Mouse (Mus musculus) thymus, postnatal 4 days (tissue): Measurements from ENCODE around the gene Tmem235.

Experiments used
- DNase-seq: peaks from one replicate; pipeline ENCODE4 v3.0.0; 2021

The Tmem235 gene

GRCm38 (mm10) chr11:117896533-117896932 is 36.0 kb downstream of the Tmem235 start:
- DNase-seq = no peak

GRCm38 (mm10) chr11:117902282-117902681 is 41.7 kb downstream of the Tmem235 start:
- peak; percentile 83 for DNase-seq

- peak; percentile 67 for DNase-seq
Measured at GRCm38 (mm10) chr11:117904442-117904841, 43.9 kb downstream of the Tmem235 start.

GRCm38 (mm10) chr11:117909337-117909736 is 48.8 kb downstream of the Tmem235 start:
- no peak for DNase-seq

GRCm38 (mm10) chr11:117912684-117913352 is 52.3 kb downstream of the Tmem235 start:
- DNase-seq = peak; percentile 92

GRCm38 (mm10) chr11:117914531-117914930 is 54.0 kb downstream of the Tmem235 start:
- no peak for DNase-seq
